Mouse (Mus musculus) erythroblast, embryonic 14.5 days (primary cell): ENCODE data around the gene Brf1. TPM values are rescaled to one million over a fixed set of nuclear protein-coding genes. Genes with fewer than 3 reads are reported as not detected.

ENCODE experiments used
- H3K27me3 ChIP-seq: 2 replicates; pipeline ENCODE4 v1.6.1; 2012; ENCODE audit warnings: inconsistent platforms; ENCODE audit not compliant: control insufficient read depth
- H3K36me3 ChIP-seq: 2 replicates; pipeline ENCODE4 v1.6.1; 2012; ENCODE audit warnings: mild to moderate bottlenecking, inconsistent platforms; ENCODE audit not compliant: control insufficient read depth
- H3K4me1 ChIP-seq: 2 replicates; pipeline ENCODE4 v1.6.1; 2012; ENCODE audit warnings: inconsistent platforms; ENCODE audit not compliant: control insufficient read depth
- H3K4me3 ChIP-seq: replicated peaks from 2 replicates; pipeline ENCODE3; 2012; ENCODE audit warnings: moderate library complexity, mild to moderate bottlenecking, inconsistent platforms
- H3K9me3 ChIP-seq: 2 replicates; pipeline ENCODE4 v1.6.1; 2012; ENCODE audit warnings: low read length, inconsistent platforms, mixed read lengths; ENCODE audit not compliant: control insufficient read depth
- GATA1 ChIP-seq: IDR thresholded peaks from 2 replicates; pipeline ENCODE4 v1.6.1; 2012; ENCODE audit warnings: low read length, inconsistent platforms, mixed read lengths
- TAL1 ChIP-seq: IDR thresholded peaks from 3 replicates; pipeline ENCODE4 v1.6.1; 2012; ENCODE audit warnings: low read length, inconsistent platforms, mixed read lengths
- polyA plus RNA-seq: library from polyadenylated mRNA; stranded (reverse); fragments of >175 nt; gene quantifications from 2 replicates; pipeline ENCODE4 v1.2.3, GENCODE M21; 2012

Gene Brf1
- polyA plus RNA-seq, 1 experiment, result 3.6 TPM

- Histone ChIP-seq H3K4me1 (peaks cover 75% of the 10 kb centered on the region), H3K4me3 (no peak overlapping the region), H3K27me3 (no peaks in the 10 kb centered on the region), H3K9me3 (no peaks in the 10 kb centered on the region), H3K36me3 (peaks cover 60% of the 10 kb centered on the region)
- no peak for TF ChIP-seq TAL1
- no peak for TF ChIP-seq GATA1
Observed at GRCm38 (mm10) chr12:113036996-113037395, 36.5 kb upstream of the Brf1 start.

GRCm38 (mm10) chr12:113035093-113035492 lies 34.6 kb upstream of the Brf1 start:
- Histone ChIP-seq H3K4me1 (peaks cover 82% of the 10 kb centered on the region), H3K9me3 (no peaks in the 10 kb centered on the region), H3K4me3 (no peak overlapping the region), H3K27me3 (no peaks in the 10 kb centered on the region), H3K36me3 (peaks cover 67% of the 10 kb centered on the region)
- TF ChIP-seq GATA1 (no peak), TAL1 (no peak)

GRCm38 (mm10) chr12:113032296-113033250 lies 32.1 kb upstream of the Brf1 start:
- Histone ChIP-seq H3K9me3 (no peaks in the 10 kb centered on the region), H3K4me3 (no peak overlapping the region), H3K27me3 (no peaks in the 10 kb centered on the region), H3K36me3 (peaks cover 74% of the 10 kb centered on the region), H3K4me1 (peaks cover 84% of the 10 kb centered on the region)
- no peak for TF ChIP-seq GATA1
- no peak for TF ChIP-seq TAL1

GRCm38 (mm10) chr12:113031441-113031840 lies 30.9 kb upstream of the Brf1 start:
- Histone ChIP-seq H3K9me3 (no peaks in the 10 kb centered on the region), H3K4me3 (peak overlapping the region; percentile 37), H3K27me3 (no peaks in the 10 kb centered on the region), H3K36me3 (peaks cover 82% of the 10 kb centered on the region), H3K4me1 (peaks cover 78% of the 10 kb centered on the region)
- TF ChIP-seq GATA1 (no peak), TAL1 (no peak)

- Histone ChIP-seq H3K27me3 (no peaks in the 10 kb centered on the region), H3K4me1 (peaks cover 74% of the 10 kb centered on the region)
- TF ChIP-seq TAL1 (no peak), GATA1 (no peak)
Observed at GRCm38 (mm10) chr12:113030993-113031392, 30.5 kb upstream of the Brf1 start.

GRCm38 (mm10) chr12:113030046-113030445 lies 29.5 kb upstream of the Brf1 start:
- TF ChIP-seq GATA1 (no peak), TAL1 (no peak)
- no peak overlapping the region for H3K4me3 ChIP-seq
- H3K4me1 ChIP-seq, result peaks cover 71% of the 10 kb centered on the region
- no peaks in the 10 kb centered on the region for H3K9me3 ChIP-seq
- peaks cover 89% of the 10 kb centered on the region for H3K36me3 ChIP-seq
- H3K27me3 ChIP-seq, result no peaks in the 10 kb centered on the region

More at GRCm38 (mm10) chr12:113030993-113031392, 30.5 kb upstream of the Brf1 start:
- Histone ChIP-seq H3K9me3 (no peaks in the 10 kb centered on the region), H3K4me3 (peak overlapping the region; percentile 37), H3K36me3 (peaks cover 85% of the 10 kb centered on the region)

- Histone ChIP-seq H3K4me3 (no peak overlapping the region), H3K36me3 (peaks cover 91% of the 10 kb centered on the region), H3K4me1 (peaks cover 62% of the 10 kb centered on the region), H3K27me3 (no peaks in the 10 kb centered on the region), H3K9me3 (no peaks in the 10 kb centered on the region)
- TF ChIP-seq GATA1, result no peak
- no peak for TF ChIP-seq TAL1
Observed at GRCm38 (mm10) chr12:113028898-113029297, 28.4 kb upstream of the Brf1 start.

GRCm38 (mm10) chr12:113028067-113028466 lies 27.6 kb upstream of the Brf1 start:
- no peak overlapping the region for H3K4me3 ChIP-seq
- TF ChIP-seq TAL1, result no peak
- no peak for TF ChIP-seq GATA1
- H3K4me1 ChIP-seq, result peaks cover 58% of the 10 kb centered on the region
- H3K9me3 ChIP-seq, result no peaks in the 10 kb centered on the region
- H3K27me3 ChIP-seq, result no peaks in the 10 kb centered on the region
- peaks cover 91% of the 10 kb centered on the region for H3K36me3 ChIP-seq

- Histone ChIP-seq H3K36me3 (peaks cover 89% of the 10 kb centered on the region), H3K4me3 (no peak overlapping the region), H3K4me1 (peaks cover 56% of the 10 kb centered on the region), H3K27me3 (no peaks in the 10 kb centered on the region), H3K9me3 (no peaks in the 10 kb centered on the region)
- no peak for TF ChIP-seq TAL1
- no peak for TF ChIP-seq GATA1
Observed at GRCm38 (mm10) chr12:113027495-113027894, 27.0 kb upstream of the Brf1 start.
